Mouse (Mus musculus) megakaryocyte, embryonic 14.5 days (primary cell): Measurements from ENCODE around the gene Aif1l.

Experiments used
- FLI1 ChIP-seq: IDR thresholded peaks from 2 replicates; pipeline ENCODE4 v1.6.1; 2012; ENCODE audit warnings: low read length, inconsistent platforms, mixed read lengths
- GATA1 ChIP-seq: IDR thresholded peaks from 3 replicates; pipeline ENCODE4 v1.6.1; 2012; ENCODE audit warnings: mixed read lengths, low read length, inconsistent platforms, borderline replicate concordance

DNA sequence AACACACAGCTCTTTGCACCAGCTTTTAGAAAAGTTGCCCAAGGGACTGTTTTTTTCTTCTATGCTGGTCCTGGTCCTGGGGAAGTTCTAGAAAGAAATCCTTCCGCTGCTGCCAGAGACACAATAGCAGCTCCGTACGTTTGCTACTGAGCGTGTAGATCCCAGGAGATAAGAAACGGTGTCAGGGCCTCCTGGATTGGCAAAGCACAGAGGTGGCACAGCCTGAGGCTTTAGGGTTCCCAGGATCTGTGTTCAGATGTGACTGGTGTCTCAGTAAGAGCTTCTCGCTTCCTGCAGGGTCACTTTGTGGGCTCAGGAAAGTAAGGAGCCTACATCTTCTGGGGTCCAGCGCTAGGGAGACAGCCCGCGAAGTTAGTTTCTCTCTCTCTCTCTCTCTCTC is 1.0 kb downstream of the Aif1l start:
- TF ChIP-seq GATA1 (no peak), FLI1 (no peak)
